Mouse (Mus musculus): Measurements from ENCODE around the gene Ddx39.

Ddx39 gene

GRCm38 (mm10) chr8:83698661-83699453 is 16.1 kb upstream of the Ddx39 start, which contains the start of gene Pkn1:
Pkn1 (minus strand) TSS chr8:83699179.
- peak; percentile 70 to 81 for DNase-seq (ENCODE audit: low spot score in 2 of 2)

DNA sequence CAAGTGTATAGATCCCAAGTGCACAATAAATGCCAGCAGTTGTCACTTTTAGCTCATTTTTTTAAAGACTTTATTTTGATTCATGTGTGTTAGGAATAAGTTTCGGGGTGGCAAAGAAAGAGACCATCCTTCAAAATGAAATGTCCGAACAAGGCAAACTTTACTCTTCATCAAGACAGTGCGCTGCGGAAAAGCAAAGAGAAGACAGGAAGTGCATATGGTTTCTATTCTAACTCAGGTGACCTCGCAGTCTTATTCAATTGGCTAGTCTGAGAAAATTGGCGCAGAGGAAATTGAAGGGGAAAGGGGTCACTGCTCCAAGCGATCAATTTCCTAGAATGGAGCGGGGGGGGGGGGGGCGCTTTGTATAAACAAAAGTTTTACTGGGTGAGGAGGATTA is 15.4 kb upstream of the Ddx39 start:
- no peak for DNase-seq (ENCODE audit: low spot score in 2 of 2)

DNA sequence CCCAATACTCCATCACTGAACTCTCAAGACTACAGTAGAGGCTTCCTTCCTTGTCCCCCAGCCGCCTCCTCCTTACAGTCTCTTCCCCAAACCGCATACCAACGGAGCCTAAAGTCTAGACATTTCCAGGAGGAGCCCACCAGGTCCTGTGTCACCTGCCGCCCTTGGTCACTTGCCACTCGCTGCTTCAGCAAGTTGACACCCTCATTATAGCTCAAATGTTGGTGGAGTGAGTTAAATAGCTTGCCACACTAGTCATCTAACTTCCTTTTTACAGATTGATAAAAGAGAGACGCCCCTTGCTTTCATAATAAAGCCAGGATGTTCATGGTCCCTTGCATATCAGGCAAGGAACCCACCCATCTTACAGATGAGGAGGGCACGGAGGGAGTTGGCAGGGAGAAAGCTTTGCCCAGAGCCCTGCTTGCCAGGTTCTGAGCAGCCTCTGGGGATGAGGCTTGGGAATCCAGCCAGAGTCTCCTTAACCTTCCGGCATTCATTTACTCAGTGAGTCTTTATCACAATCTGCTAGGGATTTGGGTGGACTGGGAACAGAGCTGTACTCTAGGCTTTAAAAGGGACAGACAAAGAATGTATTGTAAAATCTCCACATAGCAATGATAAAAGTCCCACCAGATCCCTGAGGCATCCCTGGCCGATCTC is 14.4 kb upstream of the Ddx39 start:
- no peak for DNase-seq (ENCODE audit: low spot score in 2 of 2)

GRCm38 (mm10) chr8:83703426-83703825 is 11.6 kb upstream of the Ddx39 start:
- DNase-seq (ENCODE audit: low spot score in 2 of 2) = no peak

GRCm38 (mm10) chr8:83706411-83706810 is 8.6 kb upstream of the Ddx39 start:
- peak in 1 of 2 experiments; percentile 17 for DNase-seq (ENCODE audit: low spot score in 2 of 2)

GRCm38 (mm10) chr8:83707554-83707953 is 7.4 kb upstream of the Ddx39 start:
- no peak for DNase-seq (ENCODE audit: low spot score in 2 of 2)

DNA sequence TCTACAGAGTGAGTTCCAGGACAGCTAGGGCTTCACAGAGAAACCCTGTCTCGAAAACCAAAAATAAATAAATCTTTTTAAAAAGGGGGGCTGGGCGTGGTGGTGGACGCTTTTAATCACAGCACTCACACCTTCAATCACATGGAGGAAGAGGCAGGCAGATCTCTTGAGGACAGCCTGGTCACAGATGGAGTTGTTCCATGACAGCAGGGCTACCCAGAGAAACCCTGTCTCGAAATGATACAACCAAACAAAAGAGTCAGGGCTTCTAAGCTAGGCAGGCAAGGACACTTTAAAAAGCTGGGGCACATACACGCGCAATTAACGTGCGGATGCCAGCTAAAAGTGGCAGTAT is 324 bp upstream of the Ddx39 start:
- DNase-seq (ENCODE audit: low spot score in 2 of 2) = peak in 1 of 2 experiments; percentile 18

DNA sequence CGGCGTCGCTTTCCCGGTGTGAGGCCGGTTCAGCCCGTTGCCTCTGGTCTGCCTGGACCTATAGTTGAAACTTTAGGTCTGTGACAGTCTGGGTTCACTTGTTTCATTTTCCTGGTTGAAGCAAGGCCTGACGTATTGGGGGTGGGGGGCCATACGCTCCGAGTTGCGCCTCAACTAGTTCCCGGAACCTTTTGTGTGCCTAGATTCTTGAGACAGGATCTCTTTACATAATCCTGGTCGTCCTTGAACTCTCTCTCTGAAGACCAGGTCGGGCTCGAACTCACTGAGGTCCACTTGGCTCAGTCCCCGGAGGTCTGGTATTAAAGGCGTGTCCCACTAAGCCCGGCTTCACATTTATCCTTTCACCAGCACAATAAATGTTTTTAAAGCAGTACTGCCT is 794 bp downstream of the Ddx39 start:
- peak in 1 of 2 experiments; percentile 28 for DNase-seq (ENCODE audit: low spot score in 2 of 2)

DNA sequence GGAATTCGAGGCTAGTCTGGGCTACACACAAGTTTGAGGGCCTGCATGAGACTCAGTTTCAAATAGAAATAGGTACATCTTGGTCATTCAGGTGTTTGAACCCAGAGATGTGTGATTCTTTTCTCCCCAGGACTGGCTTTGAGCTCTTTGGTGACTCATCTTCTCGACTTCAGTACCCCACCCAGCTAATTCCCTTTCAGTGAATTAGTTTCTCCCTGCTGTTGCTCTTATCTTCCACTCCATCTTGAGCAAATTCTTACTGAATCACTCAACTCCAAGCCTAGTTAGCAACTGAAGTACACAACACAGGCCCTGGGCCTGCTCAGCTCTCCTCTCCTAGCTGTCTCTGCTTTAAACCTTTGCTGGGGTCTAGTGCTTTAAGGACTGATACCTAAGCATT is 1.6 kb downstream of the Ddx39 start:
- no peak for DNase-seq (ENCODE audit: low spot score in 2 of 2)

DNA sequence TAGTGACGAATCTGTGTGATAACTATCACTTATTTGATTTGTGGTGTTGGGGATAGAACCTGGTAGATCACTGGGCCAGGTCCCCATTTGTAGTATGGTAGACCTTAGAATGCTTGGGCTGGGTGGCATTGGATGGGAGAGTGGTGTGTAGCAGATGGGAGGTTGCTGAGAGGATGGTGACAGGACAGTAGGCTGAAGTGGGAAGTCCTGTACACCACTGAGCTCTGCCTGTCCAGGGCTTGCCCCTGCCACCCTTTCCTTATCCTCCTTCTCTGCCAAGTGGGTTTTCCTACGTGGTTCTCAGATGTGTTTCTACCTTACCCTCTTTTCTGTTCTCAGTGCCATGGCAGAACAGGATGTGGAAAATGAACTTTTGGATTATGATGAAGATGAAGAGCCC is 4.1 kb downstream of the Ddx39 start:
- DNase-seq (ENCODE audit: low spot score in 2 of 2) = no peak

DNA sequence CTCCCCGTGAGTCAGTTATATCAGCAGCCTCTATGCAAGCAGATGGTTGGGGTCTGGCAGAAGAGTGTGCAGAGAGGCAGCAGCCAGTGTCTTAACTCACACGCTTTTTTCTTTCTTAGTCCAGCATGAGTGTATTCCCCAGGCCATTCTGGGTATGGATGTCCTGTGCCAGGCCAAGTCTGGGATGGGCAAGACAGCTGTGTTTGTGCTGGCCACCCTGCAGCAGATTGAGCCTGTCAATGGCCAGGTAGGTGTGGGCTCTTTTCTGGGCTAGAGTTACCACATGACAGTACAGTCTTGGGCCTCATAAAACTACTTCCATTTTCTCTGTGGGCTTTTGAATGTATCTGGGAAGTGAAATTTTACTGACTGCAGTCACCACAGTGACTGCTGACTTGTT is 4.7 kb downstream of the Ddx39 start:
- no peak for DNase-seq (ENCODE audit: low spot score in 2 of 2)

- DNase-seq (ENCODE audit: low spot score in 2 of 2) = no peak
These were observed 6.5 kb downstream of the Ddx39 start for GRCm38 (mm10) chr8:83721405-83722025.

DNA sequence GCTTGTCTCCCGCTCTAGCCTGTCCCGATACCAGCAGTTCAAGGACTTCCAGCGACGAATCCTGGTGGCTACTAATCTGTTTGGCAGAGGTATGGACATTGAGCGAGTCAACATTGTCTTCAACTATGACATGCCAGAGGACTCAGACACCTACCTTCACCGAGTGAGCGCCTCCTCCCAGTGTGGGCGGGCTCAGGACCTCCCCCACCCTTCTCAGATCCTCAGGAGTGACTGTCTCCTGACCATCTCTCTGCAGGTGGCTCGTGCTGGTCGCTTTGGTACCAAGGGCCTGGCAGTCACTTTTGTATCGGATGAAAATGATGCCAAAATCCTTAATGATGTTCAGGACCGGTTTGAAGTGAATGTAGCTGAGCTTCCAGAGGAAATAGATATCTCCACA is 7.7 kb downstream of the Ddx39 start:
- no peak for DNase-seq (ENCODE audit: low spot score in 2 of 2)

DNA sequence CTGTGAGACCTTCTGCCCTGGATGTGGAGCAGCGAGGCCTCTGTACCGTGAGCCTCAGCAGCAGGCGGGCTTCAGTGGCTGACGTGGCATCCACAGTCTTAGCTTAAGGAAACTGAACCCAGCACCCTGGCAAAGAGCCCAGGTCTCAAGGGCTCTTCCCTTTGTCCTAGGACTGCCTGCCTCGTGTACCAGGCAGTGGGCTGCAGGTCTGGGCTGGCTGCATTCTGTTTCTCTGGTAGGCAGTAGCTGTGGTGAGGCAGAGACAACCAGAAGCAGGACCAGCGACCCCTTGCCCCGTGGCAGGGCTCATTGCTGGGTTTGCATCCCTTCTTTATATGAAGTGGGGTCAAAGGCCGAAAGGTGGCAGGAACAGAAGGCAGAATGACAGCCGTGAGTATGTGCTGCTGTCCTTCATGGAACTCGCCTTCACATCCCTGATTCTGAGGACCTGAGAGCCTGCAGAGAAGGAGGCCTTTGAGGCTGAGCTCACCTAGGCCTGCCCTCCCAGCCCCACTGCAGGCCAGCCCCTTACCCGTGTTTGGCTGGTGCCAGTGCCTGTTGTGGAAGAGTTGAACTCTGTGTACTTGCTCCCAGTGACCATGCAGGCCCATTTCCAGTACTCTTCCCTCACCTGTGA is 8.6 kb downstream of the Ddx39 start:
- no peak for DNase-seq (ENCODE audit: low spot score in 2 of 2)

DNA sequence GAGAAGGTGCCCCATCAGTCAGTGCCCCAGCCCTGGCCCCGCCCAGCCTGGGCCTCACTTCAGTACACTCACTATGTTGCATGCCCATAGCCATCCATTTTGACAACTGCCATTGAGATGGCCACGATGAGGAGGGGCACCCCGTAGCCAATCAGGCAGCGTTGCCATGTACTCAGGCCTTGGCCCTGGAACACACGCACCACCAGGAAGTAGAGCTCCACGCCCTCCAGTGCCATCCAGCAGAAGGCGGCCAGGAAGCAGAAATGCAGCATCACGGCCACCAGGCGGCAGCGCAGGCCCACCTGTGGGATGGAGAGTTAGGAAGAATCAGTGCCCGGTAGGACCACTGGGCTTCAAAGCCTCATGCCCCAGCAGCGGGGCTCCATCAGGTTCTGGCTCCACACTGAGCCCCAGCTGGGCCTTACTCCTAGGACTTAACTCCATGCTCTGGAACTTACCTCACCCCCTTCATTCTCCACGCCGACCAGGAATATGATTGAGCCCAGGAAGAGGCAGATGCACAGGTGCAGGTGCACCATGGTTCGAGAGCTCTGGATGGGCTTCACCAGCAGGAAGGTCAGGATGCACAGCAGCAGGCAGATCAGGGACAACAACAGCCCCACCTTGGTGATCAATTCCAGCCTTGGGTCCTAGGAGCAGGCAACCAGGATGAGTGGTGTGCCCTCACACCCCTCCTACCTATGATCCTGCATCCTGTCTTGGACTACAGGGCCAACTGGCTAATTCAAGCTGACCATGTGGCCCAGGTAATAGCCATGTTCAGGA is 9.9 kb downstream of the Ddx39 start:
- peak; percentile 57 to 84 for DNase-seq (ENCODE audit: low spot score in 2 of 2)

GRCm38 (mm10) chr8:83725521-83726102 is 10.6 kb downstream of the Ddx39 start:
- no peak for DNase-seq (ENCODE audit: low spot score in 2 of 2)

GRCm38 (mm10) chr8:83729009-83729807 is 14.2 kb downstream of the Ddx39 start:
- peak in 1 of 2 experiments; percentile 72 for DNase-seq (ENCODE audit: low spot score in 2 of 2)

- no peak for DNase-seq (ENCODE audit: low spot score in 2 of 2)
These were observed 16.9 kb downstream of the Ddx39 start for GRCm38 (mm10) chr8:83731906-83732305.

GRCm38 (mm10) chr8:83732919-83733318 is 17.9 kb downstream of the Ddx39 start:
- no peak for DNase-seq (ENCODE audit: low spot score in 2 of 2)

DNA sequence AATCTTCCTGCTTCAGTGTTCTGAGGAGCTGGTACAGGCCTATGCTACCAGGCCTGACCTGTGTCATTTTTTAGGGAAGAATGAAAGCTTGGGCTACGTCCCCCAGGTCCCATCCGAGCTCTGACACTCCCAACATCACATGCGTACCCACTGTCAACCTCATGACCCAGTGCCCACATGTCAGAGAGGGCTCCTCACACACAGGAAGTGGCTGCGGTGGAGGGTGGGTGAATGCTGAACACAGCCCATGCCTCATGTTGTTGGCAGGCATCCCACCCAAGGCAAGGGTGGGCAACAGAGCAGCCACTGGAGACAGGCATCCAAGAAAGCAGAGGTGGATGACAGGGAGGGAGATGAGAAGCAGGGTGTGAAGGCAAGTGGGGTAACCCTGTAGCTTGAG is 21.7 kb downstream of the Ddx39 start:
- peak in 1 of 2 experiments; percentile 57 for DNase-seq (ENCODE audit: low spot score in 2 of 2)

Data from spleen, postnatal 10 days (tissue).